Mouse (Mus musculus) brain, embryonic 14.5 days (tissue): ENCODE data around the gene Gng2.

Source experiments
- CTCF ChIP-seq: fragments of 200-500 bp; IDR thresholded peaks from 2 replicates; pipeline ENCODE4 v1.5.1; 2012; ENCODE audit warnings: inconsistent platforms, mild to moderate bottlenecking, moderate library complexity, borderline replicate concordance; ENCODE audit not compliant: insufficient read depth, insufficient read length; ENCODE audit errors: extremely low read depth
- POLR2A ChIP-seq: fragments of 200-500 bp; IDR thresholded peaks from 2 replicates; pipeline ENCODE4 v1.6.1; 2012; ENCODE audit warnings: mild to moderate bottlenecking, inconsistent platforms, borderline replicate concordance; ENCODE audit not compliant: poor library complexity, insufficient read depth, insufficient read length, severe bottlenecking; ENCODE audit errors: extremely low read depth

GRCm38 (mm10) chr14:19861311-19862080, 115.9 kb downstream of the Gng2 start:
- TF ChIP-seq CTCF (no peak), POLR2A (no peak)
